Mouse (Mus musculus) layer of hippocampus, adult 11-12 months (tissue): Measurements from ENCODE around the gene Ankar.

Source experiments
- DNase-seq: peaks from one replicate; pipeline ENCODE4 v3.0.0; 2022; ENCODE audit warnings: low spot score

Ankar gene

GRCm38 (mm10) chr1:72711684-72712083 lies 11.3 kb upstream of the Ankar start:
- DNase-seq, result no peak

GRCm38 (mm10) chr1:72710753-72711653 lies 10.6 kb upstream of the Ankar start, which contains the start of gene Rpl37a:
Gene Rpl37a, plus strand, starts transcription at chr1:72711290.
- peak; percentile 96 for DNase-seq

- no peak for DNase-seq
These were observed 7.1 kb upstream of the Ankar start for GRCm38 (mm10) chr1:72707525-72707924.

- DNase-seq, result no peak
These were observed 1.7 kb downstream of the Ankar start for GRCm38 (mm10) chr1:72698651-72699050.

GRCm38 (mm10) chr1:72696256-72696655 lies 4.1 kb downstream of the Ankar start:
- no peak for DNase-seq

GRCm38 (mm10) chr1:72673070-72673469 lies 27.3 kb downstream of the Ankar start:
- DNase-seq, result no peak

GRCm38 (mm10) chr1:72640658-72641410 lies 59.5 kb downstream of the Ankar start:
- peak; percentile 60 for DNase-seq

- no peak for DNase-seq
These were observed 65.2 kb downstream of the Ankar start for GRCm38 (mm10) chr1:72635221-72635620.

- no peak for DNase-seq
These were observed 88.2 kb downstream of the Ankar start for GRCm38 (mm10) chr1:72612172-72612571.

GRCm38 (mm10) chr1:72609887-72610877 lies 90.2 kb downstream of the Ankar start:
- no peak for DNase-seq

GRCm38 (mm10) chr1:72609129-72609528 lies 91.2 kb downstream of the Ankar start:
- DNase-seq, result no peak

GRCm38 (mm10) chr1:72606186-72606673 lies 94.1 kb downstream of the Ankar start:
- DNase-seq, result no peak

- no peak for DNase-seq
These were observed 97.6 kb downstream of the Ankar start for GRCm38 (mm10) chr1:72602803-72603202.

GRCm38 (mm10) chr1:72602186-72602585 lies 98.2 kb downstream of the Ankar start:
- DNase-seq, result no peak

- DNase-seq, result no peak
These were observed 99.1 kb downstream of the Ankar start for GRCm38 (mm10) chr1:72601233-72601632.

- no peak for DNase-seq
These were observed 99.6 kb downstream of the Ankar start for GRCm38 (mm10) chr1:72600778-72601177.

GRCm38 (mm10) chr1:72599146-72600101 lies 101.0 kb downstream of the Ankar start:
- no peak for DNase-seq

- no peak for DNase-seq
These were observed 104.1 kb downstream of the Ankar start for GRCm38 (mm10) chr1:72596231-72596630.

GRCm38 (mm10) chr1:72595686-72596085 lies 104.7 kb downstream of the Ankar start:
- no peak for DNase-seq

- peak; percentile 77 for DNase-seq
These were observed 106.9 kb downstream of the Ankar start for GRCm38 (mm10) chr1:72593340-72593951.
